Mouse (Mus musculus) testis, adult 2 months (tissue): Measurements from ENCODE around the gene Pck2.

Source experiments
- CTCF ChIP-seq: fragments of 200-500 bp; IDR thresholded peaks from 2 replicates; pipeline ENCODE4 v1.5.1; 2012; ENCODE audit warnings: low read depth, mild to moderate bottlenecking, inconsistent platforms, low read length, moderate library complexity; ENCODE audit not compliant: control insufficient read depth, insufficient read depth, insufficient replicate concordance
- POLR2A ChIP-seq: fragments of 200-500 bp; IDR thresholded peaks from 2 replicates; pipeline ENCODE4 v1.6.1; 2012; ENCODE audit warnings: low read depth, mild to moderate bottlenecking, inconsistent platforms, low read length, moderate library complexity; ENCODE audit not compliant: control insufficient read depth

- TF ChIP-seq CTCF (no peak), POLR2A (no peak)
Observed at GRCm38 (mm10) chr14:55596036-55596690, 56.1 kb downstream of the Pck2 start.
